ENCODE assay signal across 8 mouse cellular contexts in the genomic region with DNA sequence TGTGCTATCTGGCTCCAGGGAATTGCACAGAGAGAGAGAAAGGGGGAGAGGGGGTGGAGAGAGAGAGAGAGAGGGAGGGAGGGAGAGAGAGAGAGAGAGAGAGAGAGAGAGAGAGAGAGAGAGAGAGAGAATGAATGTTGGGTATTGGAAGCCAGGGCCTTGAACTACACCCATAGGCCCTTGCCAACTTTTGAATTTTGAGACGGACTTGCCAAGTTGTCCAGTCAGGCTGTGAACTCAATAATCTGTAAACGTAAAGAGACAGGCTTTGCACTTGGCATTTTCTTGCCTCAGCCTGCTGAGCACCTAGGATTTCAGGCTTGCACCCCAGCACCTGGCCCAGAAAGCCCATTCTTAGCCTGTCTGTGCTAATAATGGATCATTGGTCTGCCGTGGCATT. TPM values are rescaled to one million over a fixed set of nuclear protein-coding genes. Genes with fewer than 3 reads are reported as not detected.
DNase-seq lines count a peak whose midpoint lies in the region; ATAC-seq lines count a peak whose summit lies in the region.

No protein-coding gene starts in this region.

- no peak for ATAC-seq in kidney, embryonic 16.5 days (ENCODE audit: low FRiP score, low TSS enrichment)
- no peak for ATAC-seq in embryonic facial prominence, embryonic 13.5 days (ENCODE audit: insufficient number of reproducible peaks, insufficient read depth, low FRiP score, low TSS enrichment, low read depth)
- ATAC-seq in hindbrain, embryonic 16.5 days, result no peak
- ATAC-seq in midbrain, embryonic 15.5 days (replicated peaks), result no peak
- no peak for ATAC-seq in megakaryocyte-erythroid progenitor cell, adult 5-6 weeks (replicated peaks; ENCODE audit: low FRiP score, low TSS enrichment, poor library complexity, severe bottlenecking)

- no peaks in the 10 kb centered on the region for H3K27me3 ChIP-seq in kidney, embryonic 16.5 days (ENCODE audit: insufficient read depth, low read length)
- H3K27me3 ChIP-seq in embryonic facial prominence, embryonic 13.5 days, result no peaks in the 10 kb centered on the region
- no peaks in the 10 kb centered on the region for H3K27me3 ChIP-seq in hindbrain, embryonic 16.5 days (replicated peaks; ENCODE audit: control insufficient read depth, insufficient read depth, low read length)
- H3K27me3 ChIP-seq in midbrain, embryonic 15.5 days (replicated peaks), result no peaks in the 10 kb centered on the region

- H3K4me1 ChIP-seq in kidney, embryonic 16.5 days (ENCODE audit: insufficient read depth, low read length), result peaks cover 52% of the 10 kb centered on the region
- H3K4me1 ChIP-seq in embryonic facial prominence, embryonic 13.5 days, result peaks cover 49% of the 10 kb centered on the region
- peaks cover 44% of the 10 kb centered on the region for H3K4me1 ChIP-seq in hindbrain, embryonic 16.5 days (ENCODE audit: control insufficient read depth, insufficient read depth, low read depth, low read length)
- H3K4me1 ChIP-seq in midbrain, embryonic 15.5 days, result peaks cover 46% of the 10 kb centered on the region

- H3K36me3 ChIP-seq in kidney, embryonic 16.5 days (ENCODE audit: insufficient read depth, low read length), result no peaks in the 10 kb centered on the region
- no peaks in the 10 kb centered on the region for H3K36me3 ChIP-seq in embryonic facial prominence, embryonic 13.5 days
- no peaks in the 10 kb centered on the region for H3K36me3 ChIP-seq in hindbrain, embryonic 16.5 days (ENCODE audit: control insufficient read depth, insufficient read depth, low read length)
- H3K36me3 ChIP-seq in midbrain, embryonic 15.5 days (replicated peaks), result no peaks in the 10 kb centered on the region

- no peak for DNase-seq in kidney, postnatal 14 days
- no peak for DNase-seq in right cerebral cortex, postnatal 25 days
- no peak for DNase-seq in gastrocnemius, postnatal 4 days (ENCODE audit: low spot score in 2 of 2)

- no peaks in the 10 kb centered on the region for H3K9me3 ChIP-seq in kidney, embryonic 16.5 days (ENCODE audit: low read length)
- no peaks in the 10 kb centered on the region for H3K9me3 ChIP-seq in embryonic facial prominence, embryonic 13.5 days
- H3K9me3 ChIP-seq in hindbrain, embryonic 16.5 days (ENCODE audit: control insufficient read depth, low read length), result no peaks in the 10 kb centered on the region
- no peaks in the 10 kb centered on the region for H3K9me3 ChIP-seq in midbrain, embryonic 15.5 days

- H3K4me2 ChIP-seq in kidney, embryonic 16.5 days (replicated peaks; ENCODE audit: low read depth, low read length), result peak overlapping the region; percentile 87
- H3K4me2 ChIP-seq in embryonic facial prominence, embryonic 13.5 days, result peak overlapping the region; percentile 93
- peak overlapping the region; percentile 85 for H3K4me2 ChIP-seq in hindbrain, embryonic 16.5 days (ENCODE audit: low read length)
- peak overlapping the region; percentile 83 for H3K4me2 ChIP-seq in midbrain, embryonic 15.5 days

- whole genome bisulfite sequencing in kidney, embryonic 16.5 days, result 41% methylated on average over 3 of the region's 3 CpGs
- WGBS in embryonic facial prominence, embryonic 13.5 days, result 28% methylated on average over 3 of the region's 3 CpGs
- WGBS in hindbrain, embryonic 16.5 days, result 25% methylated on average over 3 of the region's 3 CpGs
- WGBS in midbrain, embryonic 15.5 days, result 22% methylated on average over 3 of the region's 3 CpGs

- H3K9ac ChIP-seq in kidney, embryonic 16.5 days (replicated peaks; ENCODE audit: low read length), result peak overlapping the region; percentile 99
- peak overlapping the region; percentile 100 for H3K9ac ChIP-seq in embryonic facial prominence, embryonic 13.5 days
- H3K9ac ChIP-seq in hindbrain, embryonic 16.5 days (ENCODE audit: low read depth, low read length), result no peak overlapping the region
- H3K9ac ChIP-seq in midbrain, embryonic 15.5 days, result no peak overlapping the region

- H3K4me3 ChIP-seq in kidney, embryonic 16.5 days (ENCODE audit: low read length), result peak overlapping the region; percentile 88
- H3K4me3 ChIP-seq in embryonic facial prominence, embryonic 13.5 days, result peak overlapping the region; percentile 87
- no peak overlapping the region for H3K4me3 ChIP-seq in hindbrain, embryonic 16.5 days (ENCODE audit: low read length)
- H3K4me3 ChIP-seq in midbrain, embryonic 15.5 days, result no peak overlapping the region

- H3K27ac ChIP-seq in kidney, embryonic 16.5 days (ENCODE audit: low read length), result peak overlapping the region; percentile 97; the same call in 1 of the 2 replicates
- peak overlapping the region; percentile 98 for H3K27ac ChIP-seq in embryonic facial prominence, embryonic 13.5 days
- no peak overlapping the region for H3K27ac ChIP-seq in hindbrain, embryonic 16.5 days (ENCODE audit: low read depth, low read length)
- no peak overlapping the region for H3K27ac ChIP-seq in midbrain, embryonic 15.5 days

RNA-seq across cellular contexts. Expression of gene Qrfp, which starts 48.2 kb away (rescaled TPM):
- 0.09 TPM in 1 of 2 replicates, not detected in the other for polyA plus RNA-seq in kidney, embryonic 16.5 days (2015; fragmentation: Nextera tagmentation; extraction: Ambion mirVana)
- polyA plus RNA-seq in embryonic facial prominence, embryonic 13.5 days (2015; fragmentation: Nextera tagmentation; extraction: Ambion mirVana), result 0.14 and 0.22 TPM in 2 replicates
- polyA plus RNA-seq in hindbrain, embryonic 16.5 days (2015; fragmentation: Nextera tagmentation; extraction: Ambion mirVana), result 0.09 TPM in 1 of 2 replicates, not detected in the other
- 0.05 and 0.09 TPM in 2 replicates for polyA plus RNA-seq in midbrain, embryonic 15.5 days (2015; fragmentation: Nextera tagmentation; extraction: Ambion mirVana)
- not detected in 2 replicates for total RNA-seq in megakaryocyte-erythroid progenitor cell, adult 5-6 weeks (2014; fragmentation: Nextera tagmentation)
- 0.11 TPM in 1 of 2 replicates, not detected in the other for total RNA-seq in megakaryocyte-erythroid progenitor cell, adult 5-6 weeks (2017)
- total RNA-seq in gastrocnemius, postnatal 4 days (2021), result not detected

Comparison
In these comparisons a context has a peak if more than half of its experiments do, and no peak if none do; other contexts are left out.
1. H3K27ac ChIP-seq: peak in kidney, embryonic 16.5 days (single experiment) and embryonic facial prominence, embryonic 13.5 days (single experiment); none in hindbrain, embryonic 16.5 days (single experiment) and midbrain, embryonic 15.5 days (single experiment).
2. H3K4me3 ChIP-seq: peak in kidney, embryonic 16.5 days (single experiment) and embryonic facial prominence, embryonic 13.5 days (single experiment); none in hindbrain, embryonic 16.5 days (single experiment) and midbrain, embryonic 15.5 days (single experiment).
3. H3K9ac ChIP-seq: peak in kidney, embryonic 16.5 days (single experiment) and embryonic facial prominence, embryonic 13.5 days (single experiment); none in hindbrain, embryonic 16.5 days (single experiment) and midbrain, embryonic 15.5 days (single experiment).
4. Peak in every context shown above with its lines, with median percentiles within 50 percentile points of each other: H3K4me2 ChIP-seq.